Mouse (Mus musculus): ENCODE results near the gene Platr17. TPM values are rescaled to one million over a fixed set of nuclear protein-coding genes. Genes with fewer than 3 reads are reported as not detected.

Platr17 gene
- total and polyA plus RNA-seq, 2 experiments, result 0.18 TPM; not detected in 1

DNA sequence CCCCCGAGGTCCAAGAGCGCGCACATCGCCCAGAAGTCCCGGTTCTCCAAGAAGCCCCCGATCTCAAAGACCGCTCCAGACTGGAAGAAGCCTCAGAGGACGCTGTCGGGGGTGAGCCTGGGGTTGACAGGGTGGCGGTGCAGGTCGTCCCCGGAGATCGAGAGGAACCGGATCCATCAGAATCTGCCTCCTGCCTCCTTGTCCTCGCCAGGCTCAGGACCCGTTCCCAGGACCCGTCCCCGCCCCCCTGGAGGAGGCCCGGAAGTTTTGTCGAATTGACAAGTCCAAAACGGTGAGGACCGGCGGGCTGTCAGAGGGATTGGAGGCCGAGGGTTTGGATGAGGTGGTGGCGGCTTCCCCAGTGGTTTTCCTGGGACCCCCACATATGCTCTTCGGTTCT, 36.0 kb downstream of the Platr17 start:
- Histone ChIP-seq H3K27me3 (ENCODE audit: control insufficient read depth, insufficient read depth, low read length) (no peaks in the 10 kb centered on the region), H3K4me3 (ENCODE audit: insufficient read depth, low read depth, low read length) (peak overlapping the region; percentile 97), H3K27ac (replicated peaks; ENCODE audit: insufficient read depth, low read depth, low read length) (no peak overlapping the region), H3K36me3 (ENCODE audit: control insufficient read depth, insufficient read depth, low read length) (peaks cover 1% of the 10 kb centered on the region; the same call in 1 of the 2 replicates), H3K4me1 (ENCODE audit: control insufficient read depth, insufficient read depth, low read length) (peaks cover 10% of the 10 kb centered on the region; the same call in 1 of the 2 replicates), H3K79me2 (ENCODE audit: control insufficient read depth, insufficient read depth, low read length) (peaks cover 11% of the 10 kb centered on the region; the same call in 1 of the 2 replicates), H3K9ac (ENCODE audit: low read depth, low read length) (peak overlapping the region; percentile 85)
- DNase-seq (ENCODE audit: extremely low read depth, low read depth, low spot score), result no peak
- WGBS, result 2% methylated on average over 26 of the region's 26 CpGs
- TF ChIP-seq POLR2A (IDR thresholded peaks at IDR 0.05; ENCODE audit: extremely low read depth, insufficient read depth, low read length) (no peak), CTCF (IDR thresholded peaks at IDR 0.05; ENCODE audit: low read depth, low read length) (no peak)

DNA sequence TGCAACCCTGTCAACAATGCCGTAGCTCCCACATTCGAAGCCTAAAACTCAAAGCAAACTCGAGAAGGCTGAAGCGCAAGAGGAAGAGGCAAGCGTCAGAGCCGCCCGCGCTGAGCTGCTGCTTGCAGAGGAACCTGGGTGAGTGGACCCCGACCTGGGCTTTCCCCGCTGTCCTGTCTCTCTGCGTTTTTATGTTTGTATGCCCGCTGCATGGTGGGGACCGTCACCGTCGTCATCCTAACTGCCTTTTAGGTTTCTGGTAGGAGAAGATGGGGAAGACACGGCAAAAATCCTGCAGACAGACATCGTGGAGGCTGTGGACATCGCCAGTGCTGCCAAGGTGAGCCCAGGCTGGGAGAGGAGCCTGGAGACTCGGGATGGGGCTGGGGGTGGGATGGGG, 36.4 kb downstream of the Platr17 start:
- Histone ChIP-seq H3K27me3 (ENCODE audit: control insufficient read depth, insufficient read depth, low read length) (no peaks in the 10 kb centered on the region), H3K79me2 (ENCODE audit: control insufficient read depth, insufficient read depth, low read length) (peaks cover 11% of the 10 kb centered on the region; the same call in 1 of the 2 replicates), H3K36me3 (ENCODE audit: control insufficient read depth, insufficient read depth, low read length) (peaks cover 1% of the 10 kb centered on the region; the same call in 1 of the 2 replicates), H3K4me1 (ENCODE audit: control insufficient read depth, insufficient read depth, low read length) (peaks cover 10% of the 10 kb centered on the region; the same call in 1 of the 2 replicates), H3K4me3 (ENCODE audit: insufficient read depth, low read depth, low read length) (peak overlapping the region; percentile 97), H3K9ac (ENCODE audit: low read depth, low read length) (peak overlapping the region; percentile 85), H3K27ac (replicated peaks; ENCODE audit: insufficient read depth, low read depth, low read length) (no peak overlapping the region)
- TF ChIP-seq POLR2A (IDR thresholded peaks at IDR 0.05; ENCODE audit: extremely low read depth, insufficient read depth, low read length) (no peak), CTCF (IDR thresholded peaks at IDR 0.05; ENCODE audit: low read depth, low read length) (no peak)
- DNase-seq (ENCODE audit: extremely low read depth, low read depth, low spot score), result no peak
- WGBS, result 50% methylated on average over 19 of the region's 19 CpGs

DNA sequence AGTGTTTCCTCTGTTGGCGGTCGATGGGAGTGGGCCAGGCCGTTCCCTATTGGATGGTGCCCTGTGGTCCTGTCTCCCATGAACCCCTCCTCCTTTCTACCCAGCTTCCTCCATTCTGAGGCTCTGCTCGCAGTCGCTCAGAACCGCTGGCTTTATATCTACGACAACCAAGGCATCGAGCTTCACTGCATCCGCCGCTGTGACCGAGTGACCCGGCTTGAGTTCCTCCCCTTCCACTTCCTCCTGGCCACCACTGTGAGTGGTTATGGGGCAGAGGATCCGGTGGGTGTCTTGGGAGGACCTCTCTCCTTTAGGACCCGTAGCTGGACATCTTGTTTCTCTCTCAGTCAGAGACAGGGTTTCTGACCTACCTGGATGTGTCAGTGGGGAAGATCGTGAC, 38.5 kb downstream of the Platr17 start:
- no peak for DNase-seq (ENCODE audit: extremely low read depth, low read depth, low spot score)
- TF ChIP-seq CTCF (IDR thresholded peaks at IDR 0.05; ENCODE audit: low read depth, low read length) (no peak), POLR2A (IDR thresholded peaks at IDR 0.05; ENCODE audit: extremely low read depth, insufficient read depth, low read length) (no peak)
- Histone ChIP-seq H3K9ac (ENCODE audit: low read depth, low read length) (no peak overlapping the region), H3K36me3 (ENCODE audit: control insufficient read depth, insufficient read depth, low read length) (peaks cover 1% of the 10 kb centered on the region; the same call in 1 of the 2 replicates), H3K27ac (replicated peaks; ENCODE audit: insufficient read depth, low read depth, low read length) (no peak overlapping the region), H3K4me3 (ENCODE audit: insufficient read depth, low read depth, low read length) (no peak overlapping the region), H3K27me3 (ENCODE audit: control insufficient read depth, insufficient read depth, low read length) (no peaks in the 10 kb centered on the region), H3K79me2 (ENCODE audit: control insufficient read depth, insufficient read depth, low read length) (peaks cover 11% of the 10 kb centered on the region; the same call in 1 of the 2 replicates), H3K4me1 (ENCODE audit: control insufficient read depth, insufficient read depth, low read length) (peaks cover 10% of the 10 kb centered on the region; the same call in 1 of the 2 replicates)
- WGBS, result 91% methylated on average over 15 of the region's 15 CpGs

DNA sequence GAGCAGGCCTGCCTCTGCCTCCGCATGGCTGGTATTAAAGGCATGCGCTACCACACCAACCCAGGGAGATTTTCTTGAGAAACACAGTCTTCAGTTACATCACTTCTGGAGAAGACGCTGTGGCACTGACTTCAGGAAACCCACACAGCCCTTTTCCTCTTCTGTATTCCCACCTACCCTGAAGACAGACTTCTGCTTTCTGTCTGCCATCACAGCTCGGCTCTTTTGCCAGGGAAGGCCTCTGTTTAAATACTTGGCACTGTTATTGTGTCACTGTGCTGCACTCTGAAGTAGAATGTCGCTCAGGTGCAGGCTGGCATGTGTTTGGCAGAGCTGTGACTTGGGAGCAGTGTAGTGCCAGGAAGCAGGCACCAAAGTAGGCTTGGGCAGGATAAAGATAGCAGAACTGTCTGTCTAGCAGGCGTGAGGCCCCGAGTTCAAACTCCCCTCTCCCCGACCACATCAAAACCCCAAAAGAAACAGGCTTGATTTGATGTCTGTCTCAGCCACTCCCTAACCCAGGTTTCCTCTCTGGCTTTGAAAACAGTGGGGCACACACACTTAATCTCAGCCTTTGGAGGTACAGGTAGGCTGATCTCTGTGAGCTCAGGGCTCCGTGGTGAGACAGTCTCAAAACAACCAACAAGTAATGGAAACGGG, 42.6 kb downstream of the Platr17 start:
- Histone ChIP-seq H3K4me3 (ENCODE audit: insufficient read depth, low read depth, low read length) (no peak overlapping the region), H3K36me3 (ENCODE audit: control insufficient read depth, insufficient read depth, low read length) (peaks cover 9% of the 10 kb centered on the region; the same call in 1 of the 2 replicates), H3K4me1 (ENCODE audit: control insufficient read depth, insufficient read depth, low read length) (peaks cover 3% of the 10 kb centered on the region; the same call in 1 of the 2 replicates), H3K27me3 (ENCODE audit: control insufficient read depth, insufficient read depth, low read length) (no peaks in the 10 kb centered on the region), H3K9ac (ENCODE audit: low read depth, low read length) (no peak overlapping the region), H3K79me2 (ENCODE audit: control insufficient read depth, insufficient read depth, low read length) (no peaks in the 10 kb centered on the region), H3K27ac (replicated peaks; ENCODE audit: insufficient read depth, low read depth, low read length) (no peak overlapping the region)
- TF ChIP-seq POLR2A (IDR thresholded peaks at IDR 0.05; ENCODE audit: extremely low read depth, insufficient read depth, low read length) (no peak), CTCF (IDR thresholded peaks at IDR 0.05; ENCODE audit: low read depth, low read length) (no peak)
- 57% methylated on average over 10 of the region's 10 CpGs for WGBS
- peak; percentile 55 for DNase-seq (ENCODE audit: extremely low read depth, low read depth, low spot score)

DNA sequence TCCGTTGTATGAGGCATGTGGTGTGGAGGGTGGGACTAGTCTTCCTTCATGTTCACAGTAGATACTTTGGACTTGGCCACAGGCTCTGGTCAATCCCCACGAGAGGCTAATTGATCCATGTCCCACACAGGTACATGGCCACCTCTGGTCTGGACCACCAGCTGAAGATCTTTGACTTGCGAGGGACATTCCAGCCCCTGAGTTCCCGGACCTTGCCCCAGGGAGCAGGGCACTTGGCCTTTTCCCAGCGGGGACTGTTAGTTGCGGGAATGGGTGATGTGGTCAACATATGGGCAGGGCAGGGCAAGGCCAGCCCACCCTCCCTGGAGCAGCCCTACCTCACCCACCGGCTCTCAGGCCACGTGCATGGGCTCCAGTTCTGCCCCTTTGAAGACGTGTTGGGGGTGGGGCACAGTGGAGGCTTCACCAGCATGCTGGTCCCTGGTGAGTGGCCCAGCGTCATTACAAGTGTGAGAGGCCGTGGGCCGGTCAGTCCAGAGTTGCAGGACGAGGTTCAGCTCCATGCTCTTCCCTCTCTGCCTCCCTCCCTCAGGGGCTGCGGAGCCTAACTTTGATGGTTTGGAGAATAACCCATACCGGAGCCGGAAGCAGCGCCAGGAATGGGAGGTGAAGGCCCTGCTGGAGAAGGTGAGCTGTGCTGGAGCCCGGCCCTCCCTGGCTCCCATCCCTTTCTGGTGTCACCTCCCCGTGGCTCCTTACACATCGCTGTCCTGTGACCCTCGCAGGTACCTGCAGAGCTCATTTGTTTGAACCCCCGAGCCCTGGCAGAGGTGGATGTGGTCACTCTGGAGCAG, 43.4 kb downstream of the Platr17 start:
- TF ChIP-seq POLR2A (IDR thresholded peaks at IDR 0.05; ENCODE audit: extremely low read depth, insufficient read depth, low read length) (no peak), CTCF (IDR thresholded peaks at IDR 0.05; ENCODE audit: low read depth, low read length) (no peak)
- Histone ChIP-seq H3K4me3 (ENCODE audit: insufficient read depth, low read depth, low read length) (no peak overlapping the region), H3K4me1 (ENCODE audit: control insufficient read depth, insufficient read depth, low read length) (peaks cover 5% of the 10 kb centered on the region), H3K36me3 (ENCODE audit: control insufficient read depth, insufficient read depth, low read length) (peaks cover 15% of the 10 kb centered on the region), H3K27me3 (ENCODE audit: control insufficient read depth, insufficient read depth, low read length) (no peaks in the 10 kb centered on the region), H3K9ac (ENCODE audit: low read depth, low read length) (no peak overlapping the region), H3K79me2 (ENCODE audit: control insufficient read depth, insufficient read depth, low read length) (no peaks in the 10 kb centered on the region; the same call in 1 of the 2 replicates), H3K27ac (replicated peaks; ENCODE audit: insufficient read depth, low read depth, low read length) (no peak overlapping the region)
- 58% methylated on average over 22 of the region's 22 CpGs for WGBS
- peak; percentile 50 for DNase-seq (ENCODE audit: extremely low read depth, low read depth, low spot score)
